Mouse (Mus musculus) layer of hippocampus, adult 9-10 months (tissue): Measurements from ENCODE around the gene Obscn.

ENCODE experiments used
- DNase-seq: peaks from one replicate; pipeline ENCODE4 v3.0.0; 2022; ENCODE audit warnings: low spot score

Obscn gene

GRCm38 (mm10) chr11:59135904-59136452 lies at the start of gene Obscn:
TSS of gene Obscn (minus strand) at chr11:59136402.
- DNase-seq, result no peak

GRCm38 (mm10) chr11:59185490-59185889 lies 49.3 kb upstream of the Obscn start:
- DNase-seq, result no peak

DNA sequence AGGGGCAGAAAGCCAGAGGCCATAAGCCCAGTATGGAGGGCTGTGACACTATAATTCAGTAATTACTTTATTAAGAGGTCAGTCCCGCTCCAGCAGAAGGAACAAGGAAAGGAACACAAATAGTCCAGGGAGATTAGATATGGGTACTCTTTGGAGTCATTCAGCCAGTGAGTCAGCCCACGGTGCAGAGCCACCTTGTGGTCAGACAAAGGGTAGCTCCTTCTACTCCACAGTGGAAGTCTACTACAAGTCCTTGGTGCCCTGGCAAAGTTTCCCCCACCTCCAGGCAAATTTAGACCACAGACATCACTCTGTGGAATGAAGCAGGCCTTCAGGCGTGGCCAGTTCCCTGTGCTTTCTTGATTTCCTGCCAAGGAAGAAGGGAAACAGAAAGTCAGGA lies 47.6 kb upstream of the Obscn start:
- peak; percentile 40 for DNase-seq

GRCm38 (mm10) chr11:59182864-59183331 lies 46.7 kb upstream of the Obscn start, which contains the start of gene Gjc2:
TSS of gene Gjc2 (minus strand) at chr11:59183213.
- DNase-seq, result no peak

DNA sequence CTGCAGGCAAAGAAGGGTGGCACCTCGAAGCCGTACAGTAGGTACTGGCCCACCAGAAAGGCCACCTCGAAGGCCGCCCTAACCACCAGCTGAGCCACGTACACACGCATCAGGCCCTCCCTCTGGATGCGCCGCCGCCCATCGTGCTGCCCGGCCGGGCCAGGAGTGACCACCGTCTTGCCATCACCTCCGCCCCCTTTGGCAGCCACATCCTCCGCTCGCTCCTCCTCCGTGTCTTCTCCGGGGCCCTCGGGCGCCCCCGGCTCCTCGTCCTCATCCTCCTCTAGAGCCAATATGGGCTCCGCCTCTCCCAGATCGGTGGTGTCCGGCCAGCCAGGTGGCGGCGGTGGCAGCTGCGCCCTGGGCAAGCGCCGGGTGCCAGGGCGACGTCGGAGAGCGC lies 40.7 kb upstream of the Obscn start:
- no peak for DNase-seq

DNA sequence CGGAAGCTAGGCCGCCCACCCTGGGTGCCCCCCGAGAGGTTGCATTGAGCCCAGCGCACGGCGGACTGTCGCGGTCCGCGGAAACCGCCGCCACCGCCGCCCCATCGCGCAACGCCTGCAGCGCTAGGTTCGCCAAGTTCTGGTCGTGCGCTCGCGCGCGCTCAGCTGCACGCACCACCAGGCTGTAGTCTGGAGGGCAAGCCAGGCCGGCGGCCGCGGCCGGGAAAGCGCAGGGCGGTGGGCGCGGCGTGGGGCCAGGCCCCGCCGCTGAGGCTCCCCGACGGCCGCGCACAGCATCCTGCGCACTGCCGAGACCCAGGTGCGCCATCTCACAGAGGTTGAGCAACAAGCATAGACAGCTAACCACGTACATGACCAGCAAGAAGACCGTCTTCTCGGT lies 40.3 kb upstream of the Obscn start:
- DNase-seq, result no peak

DNA sequence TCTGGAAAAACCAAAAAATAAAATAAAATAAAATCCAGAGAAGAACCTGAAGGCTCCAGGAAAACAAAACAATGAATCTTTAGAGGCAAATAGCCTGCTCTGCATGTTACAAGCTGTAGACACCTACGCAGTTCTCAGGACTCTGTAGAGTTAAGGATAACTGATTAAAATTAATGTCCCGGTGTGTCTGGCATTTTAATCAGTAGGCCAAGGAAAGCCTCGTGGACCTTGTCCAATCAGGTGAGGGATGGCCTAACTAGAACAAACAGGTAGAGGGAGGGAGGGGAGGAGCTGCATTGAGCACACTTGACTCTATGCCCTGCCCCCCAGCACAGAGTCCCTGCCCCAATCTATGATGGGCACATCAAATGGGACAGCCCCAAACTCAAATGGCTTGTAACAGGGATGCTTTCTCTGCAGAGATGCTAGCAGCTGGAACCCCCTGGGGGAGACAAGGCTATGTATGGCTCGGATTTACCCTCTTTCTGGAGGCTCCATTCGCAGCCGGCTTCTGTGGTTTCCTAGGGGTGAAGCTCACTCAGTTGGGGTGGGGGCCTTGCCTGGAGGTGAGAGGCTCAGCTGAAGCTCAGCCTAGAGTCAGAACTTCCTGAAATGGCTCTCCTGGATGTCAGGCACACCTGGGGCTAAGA lies 38.1 kb upstream of the Obscn start:
- DNase-seq, result no peak

GRCm38 (mm10) chr11:59170549-59170948 lies 34.3 kb upstream of the Obscn start:
- no peak for DNase-seq

DNA sequence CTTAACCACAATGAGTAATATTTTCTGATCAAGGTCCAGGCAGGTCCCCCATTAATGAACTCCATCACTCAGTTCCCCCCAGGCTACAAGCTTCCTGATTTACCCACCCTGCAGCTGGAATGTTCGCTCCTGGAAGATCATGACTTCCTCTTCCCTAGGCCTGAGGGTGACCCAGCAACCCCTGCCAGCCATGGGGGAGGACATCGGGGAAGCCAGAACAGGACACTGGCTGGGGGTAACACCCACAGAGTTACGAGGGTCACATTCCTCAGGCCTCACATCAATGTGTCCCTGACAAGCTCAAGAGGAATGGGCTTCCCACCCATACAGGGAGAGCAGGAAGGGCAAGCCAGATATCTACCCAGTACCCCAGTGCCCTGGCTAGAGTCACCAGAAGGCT lies 33.6 kb upstream of the Obscn start:
- no peak for DNase-seq

GRCm38 (mm10) chr11:59165616-59166241 lies 29.5 kb upstream of the Obscn start:
- no peak for DNase-seq

DNA sequence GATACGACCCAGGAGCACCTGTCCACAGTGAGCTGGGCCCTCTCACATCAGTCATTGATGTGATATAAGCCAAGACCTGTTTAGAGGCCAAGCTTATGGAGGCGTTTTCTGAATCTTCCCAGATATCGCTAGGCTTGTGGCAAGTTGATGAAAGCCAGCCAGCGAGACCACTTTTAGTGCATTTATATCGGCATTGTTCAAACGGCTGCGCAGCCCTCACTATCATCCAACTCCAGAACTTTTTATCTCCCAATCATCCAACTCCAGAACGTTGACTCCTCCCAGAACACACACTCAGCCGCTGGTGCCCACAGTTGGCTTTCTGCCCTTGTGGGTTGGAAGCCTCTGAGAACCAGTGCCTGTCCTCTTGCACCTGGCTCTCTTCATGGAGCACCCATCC lies 28.2 kb upstream of the Obscn start:
- DNase-seq, result no peak

- DNase-seq, result peak; percentile 97
Observed at GRCm38 (mm10) chr11:59163255-59164236, 27.3 kb upstream of the Obscn start, which contains the start of gene Iba57. TSS of gene Iba57 (minus strand) at chr11:59163739.

DNA sequence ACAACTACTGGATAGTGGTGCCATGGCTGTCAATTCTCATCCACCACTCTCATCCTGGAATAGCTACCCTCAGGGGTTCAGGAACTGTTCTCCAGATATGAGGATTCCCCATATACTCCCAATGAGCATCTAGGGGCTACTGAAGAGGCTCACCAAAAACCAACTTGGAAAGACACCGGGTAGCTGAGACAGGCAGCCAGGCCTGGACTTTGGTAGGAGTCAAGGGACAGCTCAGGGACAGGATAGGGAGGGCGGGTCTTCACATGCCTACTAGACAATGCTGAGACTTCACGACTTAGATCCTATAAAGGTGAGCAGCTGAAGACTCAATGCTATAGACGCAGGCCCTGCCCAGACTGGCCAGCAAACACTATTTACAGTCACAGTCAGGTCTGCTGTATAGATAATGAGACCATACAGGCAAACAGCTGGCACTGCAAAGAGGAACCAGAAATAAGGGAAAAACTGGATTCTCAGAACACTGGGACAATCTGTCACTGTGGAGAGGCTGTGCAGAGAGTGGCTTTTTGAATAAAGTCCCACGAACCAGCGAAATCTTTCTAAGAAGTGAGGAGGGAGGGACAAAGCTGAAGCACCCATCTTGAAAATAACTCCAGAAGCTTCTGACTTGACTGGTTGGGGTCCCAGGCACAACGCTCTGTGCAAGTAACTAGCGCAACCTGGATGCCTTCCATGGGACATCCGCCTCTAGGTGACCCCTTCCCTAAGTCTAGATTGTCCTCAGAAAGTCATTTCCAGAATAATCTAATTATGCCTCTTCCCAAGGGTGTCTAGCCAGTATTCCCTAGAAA lies 26.4 kb upstream of the Obscn start:
- DNase-seq, result no peak

- no peak for DNase-seq
Observed at GRCm38 (mm10) chr11:59161398-59161797, 25.2 kb upstream of the Obscn start.

DNA sequence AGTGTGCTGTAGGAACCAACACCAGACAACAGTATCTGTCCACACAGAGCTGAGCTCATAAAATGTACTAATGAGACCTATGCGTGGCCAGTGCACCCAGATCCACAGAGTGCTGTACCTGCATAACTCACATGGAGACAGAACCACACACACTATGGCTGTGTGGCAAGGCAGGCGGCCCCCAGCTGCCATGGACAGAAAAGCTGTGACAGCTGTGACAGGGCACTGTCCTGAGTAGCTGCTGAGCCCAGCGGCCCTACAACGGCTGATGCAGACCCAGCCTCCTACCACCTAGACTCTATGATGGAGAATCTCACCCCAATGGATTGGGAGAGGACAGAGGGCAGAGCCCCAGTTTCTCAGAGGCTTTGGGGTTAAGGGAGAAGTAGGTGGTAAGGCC lies 23.4 kb upstream of the Obscn start:
- DNase-seq, result no peak

DNA sequence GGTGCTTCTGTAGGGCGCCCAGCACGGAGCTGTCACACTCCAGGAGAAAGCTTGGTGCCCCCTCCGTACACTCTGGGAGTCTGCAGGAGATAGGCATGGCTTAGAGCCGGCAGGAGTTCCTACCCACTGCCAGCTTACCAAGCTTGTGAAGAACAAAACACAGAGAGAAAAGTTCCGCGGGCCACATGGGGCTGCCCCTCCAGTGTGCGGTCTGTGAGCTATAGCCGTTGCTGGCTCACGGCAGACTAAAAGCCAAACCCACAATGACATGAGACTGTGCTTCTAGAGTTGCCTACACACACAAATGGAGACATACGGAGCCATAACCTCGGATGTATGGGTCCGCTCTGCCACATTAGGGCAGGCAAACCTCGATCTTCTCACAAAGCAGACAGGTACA lies 22.9 kb upstream of the Obscn start:
- no peak for DNase-seq

DNA sequence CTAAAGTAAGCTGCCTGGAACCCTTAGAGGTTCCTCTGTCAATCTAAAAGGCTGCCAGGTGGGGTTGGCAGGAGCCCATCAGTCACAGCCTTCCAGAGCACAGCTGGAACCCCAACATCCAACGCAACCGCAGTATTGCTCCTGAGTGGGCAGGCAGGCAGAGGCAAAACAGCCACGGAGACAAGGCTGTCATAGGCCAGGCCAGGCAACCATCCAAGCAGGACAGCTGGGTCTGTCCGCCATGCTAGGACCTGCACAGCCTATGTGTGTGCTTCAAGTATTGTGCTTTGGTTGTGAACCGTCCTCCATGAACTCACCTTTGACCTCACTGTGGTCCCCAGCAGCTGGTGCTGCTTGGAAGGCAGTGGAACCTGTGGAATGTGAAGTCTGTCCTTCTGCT lies 19.7 kb upstream of the Obscn start:
- DNase-seq, result no peak

GRCm38 (mm10) chr11:59154220-59154619 lies 18.0 kb upstream of the Obscn start:
- DNase-seq, result no peak

DNA sequence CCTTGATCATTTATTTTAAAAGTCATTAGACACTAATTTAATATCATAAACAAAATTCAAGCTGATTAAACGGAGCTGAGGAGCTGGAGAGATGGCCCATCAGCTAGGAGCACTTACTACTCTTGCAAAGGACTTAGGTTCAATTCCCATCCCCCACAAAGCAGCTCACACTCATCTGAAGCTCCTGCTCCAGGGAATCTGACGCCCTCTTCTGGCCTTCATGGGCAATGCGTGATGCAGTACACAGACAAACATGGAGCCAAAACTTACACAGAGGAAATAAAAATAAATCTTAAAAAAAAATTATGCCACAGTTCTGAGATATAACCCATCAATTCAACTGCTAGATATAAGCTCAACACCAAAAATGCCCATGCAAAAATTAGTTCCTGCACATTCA lies 15.5 kb upstream of the Obscn start:
- DNase-seq, result no peak

DNA sequence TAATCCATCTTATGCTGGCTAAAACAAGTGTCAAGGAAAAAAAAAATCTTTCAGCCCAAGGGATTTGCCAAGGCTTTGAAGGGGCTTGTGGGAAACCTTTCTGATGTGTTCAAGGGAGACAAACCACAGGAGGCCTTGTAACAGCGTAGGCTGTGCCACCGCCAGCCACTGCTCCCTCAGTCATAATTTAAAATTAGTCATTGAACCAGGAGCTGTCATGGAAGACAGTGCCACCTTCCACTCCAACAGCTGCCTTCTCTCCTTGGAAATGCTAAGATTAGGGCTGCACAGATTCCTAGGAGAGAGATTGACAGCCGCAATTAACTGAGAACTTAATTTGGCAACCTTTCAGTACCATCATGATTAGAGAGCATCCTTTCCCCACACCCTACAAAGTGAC lies 13.1 kb upstream of the Obscn start:
- DNase-seq, result no peak

- no peak for DNase-seq
Observed at GRCm38 (mm10) chr11:59142962-59143361, 6.8 kb upstream of the Obscn start.
